Mouse (Mus musculus): ENCODE data around the gene Shisa7.
"Not testable (repeated sequence)": the region's sequence is repeated elsewhere in the genome, so short reads cannot be mapped to it uniquely, and the experiment has no call there.

Shisa7 gene

GRCm38 (mm10) chr7:4793248-4793647 is 51.2 kb downstream of the Shisa7 start:
- not testable (repeated sequence) for DNase-seq

DNA sequence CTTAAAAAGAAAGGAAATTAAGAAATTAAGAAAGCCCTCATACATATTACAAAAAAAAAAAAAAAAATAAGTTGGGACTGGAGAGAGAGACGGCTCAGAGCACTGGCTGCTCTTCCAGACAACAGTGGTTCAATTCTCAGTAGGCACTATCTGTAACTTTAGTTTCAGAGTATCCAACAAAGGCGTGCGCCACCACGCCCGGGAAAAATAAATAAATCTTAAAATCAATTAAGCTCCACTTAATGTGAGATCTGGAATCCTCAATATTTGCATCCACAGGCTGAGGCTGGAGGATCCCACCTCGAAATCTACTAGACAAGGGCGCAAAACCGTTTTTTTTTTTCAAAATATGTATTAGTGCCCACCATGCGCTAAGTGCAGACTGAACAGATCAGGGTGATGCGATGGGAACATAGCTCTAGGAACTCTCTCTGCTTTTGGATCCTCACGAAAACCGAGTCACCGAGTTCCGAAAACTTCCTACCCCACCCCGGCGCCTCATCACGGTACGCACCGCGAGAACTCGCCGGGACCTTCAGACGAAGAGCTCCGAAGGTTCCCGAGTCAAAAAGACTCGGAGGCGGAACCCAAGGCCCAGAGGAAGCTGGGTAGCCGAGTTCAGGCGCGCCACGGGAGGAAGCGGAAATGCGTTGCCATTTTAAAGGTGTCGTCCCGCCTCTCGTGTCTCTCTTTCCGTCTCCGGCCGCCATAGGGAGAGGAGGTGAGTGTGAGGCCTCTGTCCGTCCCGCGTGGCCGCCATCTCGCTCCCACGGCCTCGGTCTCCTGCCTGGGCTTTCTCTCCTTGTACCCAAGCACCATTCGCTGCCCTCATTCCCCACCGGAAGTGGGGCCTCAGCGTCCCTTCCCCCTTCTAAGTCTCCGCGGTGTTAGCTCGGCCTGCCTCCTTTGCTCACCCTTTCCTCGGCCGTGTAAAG is 52.0 kb downstream of the Shisa7 start, which contains the start of gene Rpl28:
Gene Rpl28, plus strand, starts transcription at position 597 of the 935 bp plus-strand sequence.
- peak; percentile 94 for DNase-seq

GRCm38 (mm10) chr7:4789436-4789935 is 55.0 kb downstream of the Shisa7 start, which contains the start of gene Tmem238:
Tmem238 (minus strand) TSS chr7:4789656.
- DNase-seq = peak; percentile 28

DNA sequence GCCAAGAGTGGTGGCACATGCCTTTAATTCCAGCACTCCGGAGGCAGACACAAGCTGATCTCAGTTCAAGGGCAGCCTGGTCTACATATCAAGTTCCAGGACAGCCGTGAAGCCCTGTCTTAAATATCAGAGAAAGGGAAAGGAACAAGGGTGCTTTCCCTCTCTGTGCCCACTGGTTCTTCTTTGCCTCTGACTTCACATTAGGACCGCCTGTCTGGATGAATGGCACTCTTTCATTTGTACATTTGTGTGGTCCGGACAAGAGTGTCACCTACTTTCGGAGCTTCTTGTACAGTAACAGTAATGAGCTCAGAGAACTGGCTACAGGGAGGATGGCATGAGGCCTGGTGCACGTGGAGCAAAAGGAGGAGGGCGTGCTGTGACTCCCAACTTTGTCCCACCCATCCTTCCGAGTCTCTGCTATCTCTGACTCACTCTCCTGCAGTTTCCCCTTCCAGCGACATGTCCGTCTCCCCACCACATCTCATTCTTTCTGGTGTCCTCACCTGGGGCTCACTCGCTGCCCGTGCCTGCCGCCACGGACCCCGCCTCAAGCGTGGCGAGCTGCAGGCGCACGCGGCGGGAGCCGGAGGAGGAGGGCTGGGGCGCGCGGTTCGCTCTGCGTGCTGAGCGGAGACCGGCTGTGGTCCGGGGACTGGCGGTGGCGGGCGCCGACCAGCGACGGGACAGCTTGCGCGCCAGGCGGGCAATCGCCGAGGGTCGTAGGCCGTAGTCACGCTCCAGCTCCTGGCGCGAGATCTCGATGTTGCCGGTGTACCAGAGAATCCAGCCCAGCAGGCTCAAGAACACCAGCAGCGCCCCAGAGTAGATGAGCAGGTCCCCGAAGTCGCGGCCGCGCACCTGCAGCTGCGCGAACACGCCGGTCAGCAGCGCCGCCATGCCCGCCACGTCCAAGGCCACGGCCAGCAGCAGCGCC is 55.7 kb downstream of the Shisa7 start:
- DNase-seq = peak; percentile 64

- peak; percentile 43 for DNase-seq
These were observed 60.7 kb downstream of the Shisa7 start for GRCm38 (mm10) chr7:4783667-4784268.

DNA sequence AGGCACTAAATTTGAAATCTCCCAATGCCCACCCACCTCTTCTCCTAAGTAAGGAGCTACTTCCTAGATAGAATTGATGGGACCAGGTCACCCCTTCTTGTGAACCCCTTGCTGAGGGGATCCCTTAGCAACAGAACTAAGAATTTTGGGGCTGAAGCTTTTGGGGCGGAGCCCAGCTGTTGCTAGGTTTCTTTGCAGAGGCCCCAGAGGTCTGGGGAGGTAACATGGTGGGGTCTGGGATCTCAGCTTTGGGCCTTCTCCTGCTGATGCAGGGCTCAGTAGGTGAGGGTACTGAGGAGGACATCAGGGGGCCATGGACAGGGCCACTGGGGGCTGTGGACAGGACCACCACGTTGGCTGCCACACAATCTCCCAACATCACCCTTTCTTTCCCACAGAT is 61.7 kb downstream of the Shisa7 start, which contains the start of the genes Il11 and Tmem190:
Gene Il11, minus strand, starts transcription at position 101 of the 400 bp plus-strand sequence.
Gene Tmem190, plus strand, starts transcription at position 179 of the 400 bp plus-strand sequence.
- no peak for DNase-seq

DNA sequence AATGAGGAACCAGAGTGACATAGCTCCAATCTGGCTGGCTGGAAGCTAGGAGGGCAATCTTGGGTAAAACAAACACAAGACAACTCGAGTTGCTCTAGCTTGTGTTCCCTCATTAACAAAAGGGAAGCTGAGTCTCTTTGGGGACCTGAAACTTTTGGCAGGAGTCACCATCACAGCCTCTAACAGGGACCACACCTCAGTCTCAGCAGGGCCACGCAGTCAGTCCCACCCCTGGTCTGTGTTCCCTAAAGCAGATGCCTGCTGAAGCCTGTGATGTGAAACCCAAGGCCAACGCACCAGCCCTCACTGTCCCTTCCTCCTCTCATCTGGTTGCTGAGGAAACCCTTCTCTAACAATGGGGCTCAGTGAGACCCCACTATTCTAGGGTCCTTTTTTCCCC is 62.4 kb downstream of the Shisa7 start:
- no peak for DNase-seq

DNA sequence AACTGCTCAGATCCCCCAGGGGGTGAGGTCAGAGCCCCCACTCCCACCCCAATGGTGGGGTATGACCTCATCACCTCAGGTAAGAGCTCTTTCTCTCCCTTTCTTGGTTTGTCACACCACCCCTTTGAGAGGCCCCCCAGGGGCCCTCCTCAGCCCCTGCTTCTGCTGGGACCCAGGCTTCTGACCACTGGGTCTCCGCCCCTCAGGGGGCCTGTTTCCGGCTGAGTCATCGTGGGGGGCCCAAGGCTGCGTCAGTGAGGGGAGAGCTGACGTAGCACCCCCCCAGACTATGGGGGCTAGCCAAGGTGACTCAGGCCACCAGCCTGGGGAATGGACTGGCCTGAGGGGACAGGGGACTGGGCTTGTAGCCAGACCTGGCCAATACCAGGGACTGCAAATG is 64.6 kb downstream of the Shisa7 start:
- DNase-seq = no peak

DNA sequence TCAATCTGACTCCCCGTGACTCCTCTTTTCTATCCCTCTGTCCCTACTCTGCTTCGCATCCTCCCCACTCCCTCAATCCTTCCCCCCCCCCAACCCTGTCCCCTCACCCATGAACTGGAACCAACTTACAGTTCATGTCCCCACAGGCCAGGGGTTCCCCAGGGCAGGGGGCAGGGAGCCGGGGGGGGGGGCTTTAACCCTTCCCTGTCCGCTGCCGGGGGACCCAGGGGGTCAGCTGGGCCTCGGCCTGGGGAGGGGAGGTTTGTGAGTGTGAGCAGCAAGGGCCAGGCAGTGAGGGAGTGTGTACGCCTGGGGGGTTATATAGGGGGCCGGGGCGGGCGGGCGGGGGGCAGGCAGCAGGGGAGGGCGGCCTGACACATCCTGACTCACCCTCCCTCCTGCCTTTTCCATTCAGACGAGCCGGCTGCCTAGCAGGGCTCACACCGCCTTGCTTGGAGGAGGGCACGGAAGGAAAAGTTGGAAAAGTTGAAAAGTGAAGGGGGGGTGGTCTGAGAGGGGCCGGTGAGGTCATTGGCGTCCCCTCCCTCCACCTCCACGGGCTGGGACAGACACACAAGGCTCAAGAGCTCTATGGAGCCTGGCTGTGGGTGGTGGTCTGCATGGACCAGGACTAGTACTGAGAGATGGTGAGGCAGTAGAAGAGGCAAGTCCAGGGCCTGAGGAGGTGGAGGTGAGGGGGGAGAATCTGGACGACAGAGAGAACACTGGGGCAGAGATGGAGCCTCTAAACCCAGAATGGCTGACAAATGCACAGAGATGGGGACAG is 66.5 kb downstream of the Shisa7 start:
- DNase-seq = no peak

DNA sequence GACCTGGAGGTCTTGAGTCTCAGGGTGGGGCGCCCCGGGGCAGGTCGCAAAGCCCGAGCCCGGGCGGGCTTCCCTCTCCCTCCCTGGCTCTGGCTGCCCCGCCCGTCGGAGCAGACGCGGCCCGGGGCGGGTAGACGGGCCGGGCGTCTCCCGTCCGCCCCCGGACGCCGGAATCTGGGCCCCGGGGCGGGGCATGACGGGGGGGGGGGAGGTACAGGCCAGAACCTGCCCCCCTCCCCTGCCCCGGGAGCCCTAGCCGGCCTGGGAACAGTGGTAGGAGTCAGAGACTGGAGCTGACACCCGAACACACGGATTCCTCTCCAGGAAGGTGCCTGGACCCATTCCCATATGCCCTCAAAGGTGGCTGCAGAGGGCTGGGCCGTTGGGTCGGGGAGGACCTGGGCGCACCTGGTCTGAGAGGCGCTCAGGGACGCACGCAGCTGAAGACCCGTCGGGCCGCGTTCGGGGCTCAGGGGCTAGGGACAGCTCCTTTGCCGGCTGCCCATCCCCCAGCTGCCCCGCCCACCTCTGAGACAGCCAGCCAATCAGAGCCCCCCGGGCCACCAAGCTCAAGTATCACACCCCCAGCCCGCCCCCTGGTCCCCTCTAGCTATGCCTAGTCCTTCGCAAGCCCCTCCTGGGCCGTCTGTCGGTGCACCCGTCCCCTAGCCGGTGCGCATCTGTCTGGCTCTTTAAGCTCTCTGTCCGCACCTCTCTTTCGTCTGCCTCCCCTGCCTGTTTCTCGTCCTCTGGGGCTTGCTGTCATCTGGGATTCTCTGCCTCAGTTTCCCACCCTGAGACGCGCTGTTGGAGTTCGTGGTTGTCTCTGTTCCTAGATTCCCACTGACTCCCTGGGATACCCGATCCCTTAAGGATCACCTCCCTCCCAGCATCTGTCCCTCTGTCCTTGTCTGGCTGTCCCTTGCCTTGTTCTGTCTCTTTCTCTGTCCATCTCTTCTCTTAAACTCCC is 67.3 kb downstream of the Shisa7 start:
- DNase-seq = peak; percentile 42

- no peak for DNase-seq
These were observed 68.4 kb downstream of the Shisa7 start for GRCm38 (mm10) chr7:4776131-4776530.
